Mouse (Mus musculus) spleen, postnatal 14 days (tissue): ENCODE results near the gene Atp8b5.
A peak's percentile ranks its signal among the peaks of the same experiment; 100 is the strongest.

Experiments
- DNase-seq, 2 experiments: peaks; one replicate each; pipeline ENCODE4 v3.0.0; 2021 to 2022; ENCODE audit warnings: low spot score in 2 of 2

The Atp8b5 gene

GRCm38 (mm10) chr4:43266623-43267322, at the start of gene Atp8b5:
Atp8b5 (plus strand) TSS chr4:43267159.
- peak; percentile 22 to 25 for DNase-seq

- DNase-seq = no peak
Observed at GRCm38 (mm10) chr4:43217997-43218396, 49.0 kb upstream of the Atp8b5 start.

GRCm38 (mm10) chr4:43231821-43232220, 35.1 kb upstream of the Atp8b5 start:
- no peak for DNase-seq

GRCm38 (mm10) chr4:43232985-43233384, 34.0 kb upstream of the Atp8b5 start:
- no peak for DNase-seq

- no peak for DNase-seq
Observed at GRCm38 (mm10) chr4:43233489-43233888, 33.5 kb upstream of the Atp8b5 start.

- DNase-seq = no peak
Observed at GRCm38 (mm10) chr4:43236898-43237297, 30.1 kb upstream of the Atp8b5 start.

GRCm38 (mm10) chr4:43240716-43241115, 26.2 kb upstream of the Atp8b5 start:
- no peak for DNase-seq

- no peak for DNase-seq
Observed at GRCm38 (mm10) chr4:43244022-43244421, 22.9 kb upstream of the Atp8b5 start.

GRCm38 (mm10) chr4:43245776-43246175, 21.2 kb upstream of the Atp8b5 start:
- no peak for DNase-seq

- no peak for DNase-seq
Observed at GRCm38 (mm10) chr4:43248026-43248425, 18.9 kb upstream of the Atp8b5 start.

GRCm38 (mm10) chr4:43248909-43249308, 18.1 kb upstream of the Atp8b5 start:
- no peak for DNase-seq

- DNase-seq = no peak
Observed at GRCm38 (mm10) chr4:43251269-43251668, 15.7 kb upstream of the Atp8b5 start.

GRCm38 (mm10) chr4:43257040-43257439, 9.9 kb upstream of the Atp8b5 start:
- DNase-seq = no peak

GRCm38 (mm10) chr4:43258556-43258955, 8.4 kb upstream of the Atp8b5 start:
- no peak for DNase-seq

GRCm38 (mm10) chr4:43259435-43259834, 7.5 kb upstream of the Atp8b5 start:
- no peak for DNase-seq

- DNase-seq = no peak
Observed at GRCm38 (mm10) chr4:43260096-43260495, 6.9 kb upstream of the Atp8b5 start.

- no peak for DNase-seq
Observed at GRCm38 (mm10) chr4:43262821-43263220, 4.1 kb upstream of the Atp8b5 start.

- DNase-seq = no peak
Observed at GRCm38 (mm10) chr4:43266146-43266545, 813 bp upstream of the Atp8b5 start.

- DNase-seq = no peak
Observed at GRCm38 (mm10) chr4:43267323-43267658, 332 bp downstream of the Atp8b5 start.

GRCm38 (mm10) chr4:43285476-43285875, 18.5 kb downstream of the Atp8b5 start:
- no peak for DNase-seq

- no peak for DNase-seq
Observed at GRCm38 (mm10) chr4:43287305-43287704, 20.3 kb downstream of the Atp8b5 start.

GRCm38 (mm10) chr4:43294001-43294400, 27.0 kb downstream of the Atp8b5 start:
- DNase-seq = no peak

GRCm38 (mm10) chr4:43309696-43310338, 42.9 kb downstream of the Atp8b5 start:
- no peak for DNase-seq

GRCm38 (mm10) chr4:43321536-43321935, 54.6 kb downstream of the Atp8b5 start:
- no peak for DNase-seq
